Mouse (Mus musculus) stomach, embryonic 14.5 days (tissue): ENCODE results near the gene Mcoln2. TPM values are rescaled to one million over a fixed set of nuclear protein-coding genes. Genes with fewer than 3 reads are reported as not detected.

ENCODE experiments used
- ATAC-seq: fragments of 200-750 bp; cut with Nextera tagmentation; 2 replicates; pipeline ENCODE4 v1.8.0; 2017; ENCODE audit warnings: low read depth, moderate TSS enrichment; ENCODE audit not compliant: insufficient number of reproducible peaks, insufficient read depth, low FRiP score
- H3K27ac ChIP-seq: fragments of 300-500 bp; sonication (generic); 2 replicates; pipeline ENCODE4 v1.5.1; 2014; ENCODE audit warnings: mild to moderate bottlenecking, low read length, moderate library complexity, mixed read lengths
- H3K27me3 ChIP-seq: fragments of 300-500 bp; sonication (generic); 2 replicates; pipeline ENCODE4 v1.6.1; 2014; ENCODE audit warnings: low read length, control low read depth, mixed read lengths; ENCODE audit not compliant: control insufficient read depth, insufficient read depth
- H3K36me3 ChIP-seq: fragments of 300-500 bp; sonication (generic); 2 replicates; pipeline ENCODE4 v1.6.1; 2014; ENCODE audit warnings: mild to moderate bottlenecking, control low read depth, low read length, moderate library complexity, mixed read lengths; ENCODE audit not compliant: control insufficient read depth, insufficient read depth
- H3K4me1 ChIP-seq: fragments of 300-500 bp; sonication (generic); 2 replicates; pipeline ENCODE4 v1.6.1; 2014; ENCODE audit warnings: low read length, control low read depth, mixed read lengths; ENCODE audit not compliant: control insufficient read depth, insufficient read depth
- H3K4me2 ChIP-seq: fragments of 300-500 bp; sonication (generic); replicated peaks from 2 replicates; pipeline ENCODE4 v1.6.1; 2014; ENCODE audit warnings: low read depth, low read length, control low read depth
- H3K4me3 ChIP-seq: fragments of 300-500 bp; sonication (generic); 2 replicates; pipeline ENCODE4 v1.5.1; 2014; ENCODE audit warnings: low read depth, low read length, control low read depth
- H3K9ac ChIP-seq: fragments of 300-500 bp; sonication (generic); replicated peaks from 2 replicates; pipeline ENCODE4 v1.6.1; 2014; ENCODE audit warnings: low read depth, mild to moderate bottlenecking, control low read depth, low read length, moderate library complexity, mixed read lengths
- H3K9me3 ChIP-seq: fragments of 300-500 bp; sonication (generic); 2 replicates; pipeline ENCODE4 v1.6.1; 2016; ENCODE audit warnings: low read depth, low read length, control low read depth; ENCODE audit not compliant: control insufficient read depth
- WGBS: fragments of 180-500 bp; shearing (Covaris S2); extraction: QIAGEN DNeasy Blood & Tissue Kit; methylation state at CpG from one replicate; pipeline ENCODE4 v1.1.7; 2014; 5-methylcytosine and 5-hydroxymethylcytosine counted together
- polyA plus RNA-seq: library from polyadenylated mRNA; unstranded; fragments of >200 nt; fragmentation: Nextera tagmentation; extraction: Ambion mirVana; gene quantifications from 2 replicates; pipeline ENCODE4 v1.2.1, GENCODE M21; 2014

Gene Mcoln2
- polyA plus RNA-seq, 1 experiment from 2014 or later = 1.4 TPM

- no peak for ATAC-seq
- H3K36me3 ChIP-seq = no peaks in the 10 kb centered on the region
- H3K9ac ChIP-seq = no peak overlapping the region
- no peaks in the 10 kb centered on the region for H3K4me1 ChIP-seq
- H3K27me3 ChIP-seq = no peaks in the 10 kb centered on the region
- H3K9me3 ChIP-seq = no peaks in the 10 kb centered on the region
- 74% methylated on average over 4 of the region's 4 CpGs for WGBS
- no peak overlapping the region for H3K4me2 ChIP-seq
- no peak overlapping the region for H3K27ac ChIP-seq
- no peak overlapping the region for H3K4me3 ChIP-seq
Observed at GRCm38 (mm10) chr3:146162197-146162596, 12.6 kb downstream of the Mcoln2 start.

- H3K9me3 ChIP-seq = 0 out of 2 replicates have a peak, but pooled peaks cover 3% of the 10 kb centered on the region
- no peak overlapping the region for H3K9ac ChIP-seq
- no peaks in the 10 kb centered on the region for H3K27me3 ChIP-seq
- no peak overlapping the region for H3K27ac ChIP-seq
- H3K4me1 ChIP-seq = no peaks in the 10 kb centered on the region
- no peaks in the 10 kb centered on the region for H3K36me3 ChIP-seq
- no peak for ATAC-seq
- no peak overlapping the region for H3K4me3 ChIP-seq
- 88% methylated on average over 4 of the region's 4 CpGs for WGBS
- no peak overlapping the region for H3K4me2 ChIP-seq
Observed at GRCm38 (mm10) chr3:146169356-146169755, 19.7 kb downstream of the Mcoln2 start.

- Histone ChIP-seq H3K27ac (no peak overlapping the region), H3K36me3 (no peaks in the 10 kb centered on the region), H3K4me2 (no peak overlapping the region), H3K27me3 (no peaks in the 10 kb centered on the region), H3K4me1 (no peaks in the 10 kb centered on the region), H3K9ac (no peak overlapping the region), H3K4me3 (no peak overlapping the region), H3K9me3 (0 out of 2 replicates have a peak, but pooled peaks cover 3% of the 10 kb centered on the region)
- 74% methylated on average over 5 of the region's 5 CpGs for WGBS
- no peak for ATAC-seq
Observed at GRCm38 (mm10) chr3:146173030-146173429, 23.4 kb downstream of the Mcoln2 start.

- WGBS = 82% methylated on average over 9 of the region's 9 CpGs
- no peak overlapping the region for H3K4me3 ChIP-seq
- H3K27ac ChIP-seq = no peak overlapping the region
- H3K9me3 ChIP-seq = 0 out of 2 replicates have a peak, but pooled peaks cover 3% of the 10 kb centered on the region
- H3K4me1 ChIP-seq = 0 out of 2 replicates have a peak, but pooled peaks cover 3% of the 10 kb centered on the region
- no peaks in the 10 kb centered on the region for H3K36me3 ChIP-seq
- no peak overlapping the region for H3K4me2 ChIP-seq
- no peak for ATAC-seq
- no peaks in the 10 kb centered on the region for H3K27me3 ChIP-seq
- no peak overlapping the region for H3K9ac ChIP-seq
Observed at GRCm38 (mm10) chr3:146174215-146174614, 24.6 kb downstream of the Mcoln2 start.

GRCm38 (mm10) chr3:146177295-146177694, 27.7 kb downstream of the Mcoln2 start:
- WGBS = 64% methylated on average over 7 of the region's 7 CpGs
- ATAC-seq = no peak
- no peak overlapping the region for H3K27ac ChIP-seq
- no peaks in the 10 kb centered on the region for H3K27me3 ChIP-seq
- no peaks in the 10 kb centered on the region for H3K9me3 ChIP-seq
- H3K4me1 ChIP-seq = 0 out of 2 replicates have a peak, but pooled peaks cover 7% of the 10 kb centered on the region
- H3K9ac ChIP-seq = no peak overlapping the region
- H3K4me2 ChIP-seq = peak overlapping the region; percentile 48
- H3K36me3 ChIP-seq = no peaks in the 10 kb centered on the region
- H3K4me3 ChIP-seq = no peak overlapping the region

GRCm38 (mm10) chr3:146177748-146178582, 28.3 kb downstream of the Mcoln2 start:
- WGBS = 3% methylated on average over 16 of the region's 16 CpGs
- Histone ChIP-seq H3K4me1 (0 out of 2 replicates have a peak, but pooled peaks cover 7% of the 10 kb centered on the region), H3K9me3 (no peaks in the 10 kb centered on the region), H3K27me3 (no peaks in the 10 kb centered on the region), H3K27ac (no peak overlapping the region), H3K36me3 (no peaks in the 10 kb centered on the region), H3K9ac (no peak overlapping the region), H3K4me3 (peak overlapping the region; percentile 10), H3K4me2 (peak overlapping the region; percentile 48)
- peak; percentile 62; the same call in 1 of the 2 replicates for ATAC-seq

- H3K27ac ChIP-seq = no peak overlapping the region
- no peak overlapping the region for H3K4me3 ChIP-seq
- no peaks in the 10 kb centered on the region for H3K36me3 ChIP-seq
- no peak overlapping the region for H3K4me2 ChIP-seq
- no peak for ATAC-seq
- H3K9ac ChIP-seq = no peak overlapping the region
- H3K4me1 ChIP-seq = 0 out of 2 replicates have a peak, but pooled peaks cover 7% of the 10 kb centered on the region
- no peaks in the 10 kb centered on the region for H3K9me3 ChIP-seq
- 43% methylated on average over 2 of the region's 2 CpGs for WGBS
- no peaks in the 10 kb centered on the region for H3K27me3 ChIP-seq
Observed at GRCm38 (mm10) chr3:146180341-146180740, 30.7 kb downstream of the Mcoln2 start.

- no peaks in the 10 kb centered on the region for H3K9me3 ChIP-seq
- no peak overlapping the region for H3K9ac ChIP-seq
- H3K27me3 ChIP-seq = no peaks in the 10 kb centered on the region
- WGBS = 37% methylated on average over 3 of the region's 3 CpGs
- ATAC-seq = no peak
- H3K27ac ChIP-seq = no peak overlapping the region
- H3K4me3 ChIP-seq = no peak overlapping the region
- no peak overlapping the region for H3K4me2 ChIP-seq
- 0 out of 2 replicates have a peak, but pooled peaks cover 7% of the 10 kb centered on the region for H3K4me1 ChIP-seq
- H3K36me3 ChIP-seq = no peaks in the 10 kb centered on the region
Observed at GRCm38 (mm10) chr3:146180986-146181385, 31.4 kb downstream of the Mcoln2 start.
